Mouse (Mus musculus) frontal cortex, postnatal 14 days (tissue): ENCODE data around the gene Rab3b.

Experiments
- DNase-seq, 2 experiments: peaks; one replicate each; pipeline ENCODE4 v3.0.0; 2022; ENCODE audit warnings: low spot score in 2 of 2

The Rab3b gene

GRCm38 (mm10) chr4:108878963-108879822 lies at the start of gene Rab3b:
Rab3b (plus strand) TSS chr4:108879063.
- peak in 1 of 2 experiments; percentile 60 for DNase-seq

- DNase-seq: no peak
Measured at GRCm38 (mm10) chr4:108830698-108831097, 48.2 kb upstream of the Rab3b start.

GRCm38 (mm10) chr4:108832916-108833827 lies 45.7 kb upstream of the Rab3b start, which contains the start of gene Btf3l4:
Btf3l4 (minus strand) TSS chr4:108833614.
- DNase-seq: peak; percentile 85

- DNase-seq: no peak
Measured at GRCm38 (mm10) chr4:108833828-108834114, 45.1 kb upstream of the Rab3b start.

- DNase-seq: peak; percentile 75
Measured at GRCm38 (mm10) chr4:108834115-108834970, 44.5 kb upstream of the Rab3b start, which contains the start of gene Txndc12. Txndc12 (plus strand) TSS chr4:108834601.

GRCm38 (mm10) chr4:108834971-108835311 lies 43.9 kb upstream of the Rab3b start:
- no peak for DNase-seq

GRCm38 (mm10) chr4:108835496-108835895 lies 43.4 kb upstream of the Rab3b start:
- DNase-seq: no peak

- no peak for DNase-seq
Measured at GRCm38 (mm10) chr4:108838031-108838430, 40.8 kb upstream of the Rab3b start.

GRCm38 (mm10) chr4:108841920-108842578 lies 36.8 kb upstream of the Rab3b start:
- DNase-seq: no peak

GRCm38 (mm10) chr4:108843336-108843735 lies 35.5 kb upstream of the Rab3b start:
- DNase-seq: no peak

GRCm38 (mm10) chr4:108845824-108846569 lies 32.9 kb upstream of the Rab3b start:
- no peak for DNase-seq

- DNase-seq: peak; percentile 69
Measured at GRCm38 (mm10) chr4:108847715-108848504, 31.0 kb upstream of the Rab3b start, which contains the start of gene Kti12. Kti12 (plus strand) TSS chr4:108847785.

GRCm38 (mm10) chr4:108848505-108848848 lies 30.4 kb upstream of the Rab3b start, which contains the start of gene A730015C16Rik:
A730015C16Rik (minus strand) TSS chr4:108848619.
- DNase-seq: peak; percentile 15 to 20

- no peak for DNase-seq
Measured at GRCm38 (mm10) chr4:108866806-108867205, 12.1 kb upstream of the Rab3b start.

GRCm38 (mm10) chr4:108869730-108870374 lies 9.0 kb upstream of the Rab3b start:
- peak; percentile 41 to 85 for DNase-seq

- DNase-seq: no peak
Measured at GRCm38 (mm10) chr4:108873746-108874145, 5.1 kb upstream of the Rab3b start.

GRCm38 (mm10) chr4:108877901-108878300 lies 962 bp upstream of the Rab3b start:
- no peak for DNase-seq

GRCm38 (mm10) chr4:108883815-108884214 lies 5.0 kb downstream of the Rab3b start:
- no peak for DNase-seq

- no peak for DNase-seq
Measured at GRCm38 (mm10) chr4:108887456-108887855, 8.6 kb downstream of the Rab3b start.
